Mouse (Mus musculus) cortical plate, adult 2 months (tissue): Measurements from ENCODE around the gene Inafm1.
"Not testable (repeated sequence)": the region's sequence is repeated elsewhere in the genome, so short reads cannot be mapped to it uniquely, and the experiment has no call there.

Experiments used
- CTCF ChIP-seq: fragments of 200-500 bp; IDR thresholded peaks from 2 replicates; pipeline ENCODE4 v1.5.1; 2011; ENCODE audit warnings: mild to moderate bottlenecking, control low read depth, low read length; ENCODE audit not compliant: insufficient read depth; ENCODE audit errors: extremely low read depth
- POLR2A ChIP-seq: fragments of 200-500 bp; IDR thresholded peaks from 2 replicates; pipeline ENCODE4 v1.6.1; 2011; ENCODE audit warnings: mild to moderate bottlenecking, low read length, control low read depth; ENCODE audit not compliant: insufficient read depth; ENCODE audit errors: extremely low read depth

- TF ChIP-seq POLR2A, CTCF: not testable (repeated sequence)
Observed at GRCm38 (mm10) chr7:16266593-16266992, 6.8 kb downstream of the Inafm1 start.
